Mouse (Mus musculus): ENCODE results near the gene Pole.

GRCm38 (mm10) chr5:110274147-110274546 lies 12.0 kb upstream of the Pole start:
- TF ChIP-seq CTCF (IDR thresholded peaks at IDR 0.05; ENCODE audit: extremely low read depth, insufficient read depth, low read length) = no peak
- no peak for TF ChIP-seq POLR2A (IDR thresholded peaks at IDR 0.05; ENCODE audit: extremely low read depth, insufficient read depth, low read length)

Measured in cortical plate, adult 2 months (tissue).